Mouse (Mus musculus) hindbrain, embryonic 14.5 days (tissue): ENCODE results near the gene Nhsl1. TPM values are rescaled to one million over a fixed set of nuclear protein-coding genes. Genes with fewer than 3 reads are reported as not detected.

Experiments used
- ATAC-seq: fragments of 200-750 bp; cut with Nextera tagmentation; 2 replicates; pipeline ENCODE4 v1.8.0; 2017; ENCODE audit warnings: moderate number of reproducible peaks, mild to moderate bottlenecking, moderate TSS enrichment, moderate library complexity; ENCODE audit not compliant: low FRiP score
- DNase-seq: peaks from one replicate; pipeline ENCODE4 v3.0.0-alpha.2; 2015; ENCODE audit warnings: low spot score
- H3K27ac ChIP-seq: fragments of 300-500 bp; sonication (generic); 2 replicates; pipeline ENCODE4 v1.5.1; 2014; ENCODE audit warnings: mild to moderate bottlenecking, moderate library complexity
- H3K27me3 ChIP-seq: fragments of 300-500 bp; sonication (generic); 2 replicates; pipeline ENCODE4 v1.6.1; 2014; ENCODE audit warnings: mild to moderate bottlenecking, low read length, mixed read lengths; ENCODE audit not compliant: control insufficient read depth, insufficient read depth
- H3K36me3 ChIP-seq: fragments of 300-500 bp; sonication (generic); replicated peaks from 2 replicates; pipeline ENCODE4 v1.6.1; 2014; ENCODE audit not compliant: control insufficient read depth, insufficient read depth
- H3K4me1 ChIP-seq: fragments of 300-500 bp; sonication (generic); replicated peaks from 2 replicates; pipeline ENCODE4 v1.6.1; 2014; ENCODE audit warnings: antibody characterized with exemption, low read length, mixed read lengths; ENCODE audit not compliant: control insufficient read depth, insufficient read depth
- H3K4me2 ChIP-seq: fragments of 300-500 bp; sonication (generic); replicated peaks from 2 replicates; pipeline ENCODE4 v1.6.1; 2014; ENCODE audit warnings: mild to moderate bottlenecking, moderate library complexity
- H3K4me3 ChIP-seq: fragments of 300-500 bp; sonication (generic); replicated peaks from 2 replicates; pipeline ENCODE4 v1.5.1; 2014; ENCODE audit warnings: mild to moderate bottlenecking, low read length
- H3K9ac ChIP-seq: fragments of 300-500 bp; sonication (generic); 2 replicates; pipeline ENCODE4 v1.6.1; 2014
- H3K9me3 ChIP-seq: fragments of 300-500 bp; sonication (generic); 2 replicates; pipeline ENCODE4 v1.6.1; 2016; ENCODE audit warnings: low read length; ENCODE audit not compliant: control insufficient read depth
- WGBS: fragments of 180-500 bp; shearing (Covaris S2); extraction: QIAGEN DNeasy Blood & Tissue Kit; methylation state at CpG from one replicate; pipeline ENCODE4 v1.1.7; 2014; 5-methylcytosine and 5-hydroxymethylcytosine counted together
- polyA plus RNA-seq: library from polyadenylated mRNA; unstranded; fragments of >200 nt; fragmentation: Nextera tagmentation; extraction: Ambion mirVana; gene quantifications from 2 replicates; pipeline ENCODE4 v1.2.1, GENCODE M21; 2014

Nhsl1 gene
- polyA plus RNA-seq, 1 experiment from 2014 or later: 17.8 TPM

DNA sequence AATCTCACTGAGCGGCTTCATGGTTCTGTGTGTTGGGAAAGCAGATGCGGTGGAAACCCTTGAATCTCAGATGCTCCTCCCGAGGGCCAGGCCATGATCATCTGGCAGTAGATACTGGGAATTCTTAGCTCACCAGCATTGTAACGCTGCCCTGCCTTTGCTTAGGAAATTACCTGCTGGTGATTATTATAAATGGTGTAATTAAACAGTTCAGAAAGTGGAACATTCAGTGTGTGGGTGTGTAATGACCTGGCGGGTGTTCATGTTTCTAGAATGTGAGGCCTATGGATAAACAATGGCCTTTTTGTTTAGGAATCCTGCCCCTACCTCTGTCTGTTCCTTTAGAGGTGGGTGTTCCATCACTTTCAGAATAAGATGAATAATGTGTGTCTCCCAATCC lies 39.7 kb downstream of the Nhsl1 start:
- no peak for DNase-seq
- H3K27ac ChIP-seq: peak overlapping the region; percentile 21; the same call in 1 of the 2 replicates
- H3K4me3 ChIP-seq: no peak overlapping the region
- H3K9me3 ChIP-seq: no peaks in the 10 kb centered on the region
- no peak overlapping the region for H3K9ac ChIP-seq
- no peak overlapping the region for H3K4me2 ChIP-seq
- H3K36me3 ChIP-seq: no peaks in the 10 kb centered on the region
- no peaks in the 10 kb centered on the region for H3K27me3 ChIP-seq
- WGBS: 69% methylated on average over 5 of the region's 5 CpGs
- H3K4me1 ChIP-seq: peaks cover 17% of the 10 kb centered on the region
- no peak for ATAC-seq

DNA sequence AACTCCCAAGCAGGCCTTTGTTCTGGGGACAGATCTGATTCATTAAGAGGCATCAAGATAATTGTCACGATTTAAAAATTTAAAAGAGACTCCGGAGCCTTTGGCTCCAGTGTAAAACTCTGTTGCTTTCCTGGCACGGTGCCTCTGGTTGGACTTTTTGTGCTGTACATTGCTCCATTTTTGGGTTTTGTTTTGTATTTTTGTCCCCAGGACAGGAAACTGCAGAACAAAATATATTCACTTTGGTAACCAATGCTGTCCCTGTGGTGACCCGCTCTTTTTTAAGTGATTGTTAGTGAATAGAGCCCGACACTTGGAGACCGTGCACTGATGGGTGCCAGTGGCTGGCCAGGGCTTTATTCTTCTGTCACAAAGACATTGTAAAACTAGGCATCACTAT lies 41.4 kb downstream of the Nhsl1 start:
- Histone ChIP-seq H3K4me1 (peaks cover 3% of the 10 kb centered on the region; the same call in 1 of the 2 replicates), H3K9me3 (no peaks in the 10 kb centered on the region), H3K9ac (no peak overlapping the region), H3K27me3 (no peaks in the 10 kb centered on the region), H3K27ac (0 out of 2 replicates have a peak overlapping the region, but pooled peaks have one; percentile 9), H3K36me3 (no peaks in the 10 kb centered on the region), H3K4me2 (no peak overlapping the region; the same call in 1 of the 2 replicates), H3K4me3 (no peak overlapping the region)
- ATAC-seq (peak; percentile 73; the same call in 1 of the 2 replicates), DNase-seq (no peak)
- 59% methylated on average over 6 of the region's 6 CpGs for WGBS

DNA sequence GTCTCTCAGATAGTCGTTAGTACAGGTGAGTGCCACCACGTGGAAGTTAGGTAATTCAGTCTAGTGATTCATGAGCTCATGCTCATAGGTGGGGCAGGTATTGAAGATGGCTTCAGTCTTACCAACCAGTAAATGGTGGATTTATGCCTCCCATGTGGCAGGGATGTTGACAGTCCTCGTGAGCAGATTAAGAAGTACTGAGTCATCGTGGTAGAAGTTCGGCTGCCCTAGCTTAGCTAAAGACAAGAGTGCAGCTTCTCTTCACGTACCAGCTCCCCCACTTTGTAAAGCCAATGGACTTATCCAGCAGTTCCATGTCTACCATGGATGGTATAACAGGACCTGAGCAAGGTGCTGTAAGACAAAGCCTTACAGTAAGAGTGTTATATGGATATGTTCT lies 46.6 kb downstream of the Nhsl1 start:
- H3K27ac ChIP-seq: no peak overlapping the region
- WGBS: 92% methylated on average over 6 of the region's 6 CpGs
- ATAC-seq (no peak), DNase-seq (no peak)
- H3K9me3 ChIP-seq: no peaks in the 10 kb centered on the region
- H3K4me1 ChIP-seq: 0 out of 2 replicates have a peak, but pooled peaks cover 6% of the 10 kb centered on the region
- H3K4me3 ChIP-seq: no peak overlapping the region
- H3K36me3 ChIP-seq: no peaks in the 10 kb centered on the region
- H3K4me2 ChIP-seq: no peak overlapping the region
- H3K9ac ChIP-seq: no peak overlapping the region
- H3K27me3 ChIP-seq: no peaks in the 10 kb centered on the region

DNA sequence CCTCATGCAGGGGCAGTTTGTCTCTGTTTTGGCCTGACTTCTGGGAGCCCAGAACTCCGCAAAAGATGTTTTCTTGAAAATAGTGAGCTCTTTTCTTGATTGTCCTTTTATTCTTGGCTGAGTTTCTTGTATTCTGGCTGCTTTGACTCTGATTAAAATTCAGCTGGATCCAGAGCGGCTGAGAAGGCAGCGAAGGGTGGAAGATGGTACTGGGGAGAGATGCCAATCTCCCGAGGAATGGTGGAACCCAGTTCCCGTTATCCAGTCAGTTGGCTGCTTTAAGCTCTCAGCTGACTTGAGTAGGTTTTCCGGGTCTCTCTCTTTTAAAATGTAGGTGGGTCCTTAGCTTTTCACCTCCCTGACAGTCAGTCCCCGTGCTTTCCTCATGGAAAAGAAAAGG lies 47.9 kb downstream of the Nhsl1 start:
- no peak overlapping the region for H3K9ac ChIP-seq
- WGBS: 52% methylated on average over 7 of the region's 7 CpGs
- no peaks in the 10 kb centered on the region for H3K9me3 ChIP-seq
- H3K36me3 ChIP-seq: no peaks in the 10 kb centered on the region
- no peak overlapping the region for H3K27ac ChIP-seq
- ATAC-seq (no peak), DNase-seq (no peak)
- no peak overlapping the region for H3K4me2 ChIP-seq
- H3K27me3 ChIP-seq: no peaks in the 10 kb centered on the region
- no peak overlapping the region for H3K4me3 ChIP-seq
- peaks cover 11% of the 10 kb centered on the region; the same call in 1 of the 2 replicates for H3K4me1 ChIP-seq

DNA sequence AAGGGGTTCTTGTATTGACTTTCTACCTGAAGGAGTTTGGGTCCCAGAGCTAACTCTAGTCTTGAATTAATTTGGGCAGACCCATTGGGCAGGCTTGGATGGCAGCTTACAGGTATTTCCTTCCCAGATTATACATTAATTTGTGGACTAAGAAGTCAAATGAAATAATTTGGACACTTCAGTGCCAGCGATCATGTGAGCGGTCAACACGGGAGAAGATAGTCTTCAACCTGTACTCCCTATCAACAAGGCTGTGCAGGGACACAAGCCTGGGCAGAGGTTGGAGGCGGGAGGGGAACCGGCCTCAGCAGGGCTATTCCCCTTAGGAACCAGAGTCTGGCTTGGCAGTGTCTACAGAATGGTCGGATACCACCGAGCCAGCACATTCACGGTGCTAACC lies 49.3 kb downstream of the Nhsl1 start:
- no peaks in the 10 kb centered on the region for H3K36me3 ChIP-seq

DNA sequence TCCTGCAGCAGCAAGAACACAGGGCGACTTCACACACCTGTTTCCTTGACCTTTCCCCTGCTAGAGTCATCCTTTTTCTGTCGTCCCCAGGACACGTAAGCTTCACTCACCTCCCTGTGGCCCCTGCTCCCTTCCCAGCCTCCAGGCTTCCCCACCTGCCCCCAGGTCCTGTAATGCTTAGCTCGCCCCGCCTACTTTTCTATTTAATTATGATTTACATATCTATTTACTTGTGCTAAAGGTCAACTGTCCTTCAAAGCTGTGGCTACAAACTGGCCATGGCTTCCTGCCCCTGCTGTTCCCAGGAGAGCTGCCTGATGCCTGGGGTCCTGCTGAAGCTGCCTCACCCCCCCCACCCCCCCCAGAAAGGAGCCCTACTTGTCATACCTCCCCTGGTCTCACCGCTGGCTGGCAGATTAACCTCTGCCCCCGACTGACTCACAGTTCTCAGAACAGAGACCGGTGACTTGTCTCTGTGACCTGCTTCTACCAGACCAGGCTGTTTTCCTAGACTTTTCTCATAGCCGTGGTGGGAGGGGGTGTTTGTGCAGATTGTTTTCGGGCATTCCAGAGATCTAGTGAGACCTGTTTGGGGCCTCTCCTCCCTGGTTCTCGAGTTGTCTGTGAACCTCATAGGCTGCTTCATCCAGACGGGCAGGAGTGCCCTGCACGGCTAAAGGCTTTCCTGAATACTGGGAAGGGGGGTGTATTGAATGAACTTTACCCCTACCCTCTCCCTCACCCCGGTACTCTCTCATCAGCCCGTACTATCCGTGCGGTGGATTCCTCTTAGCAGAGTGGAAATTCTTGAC lies 51.9 kb downstream of the Nhsl1 start:
- no peaks in the 10 kb centered on the region for H3K36me3 ChIP-seq
- DNase-seq (no peak), ATAC-seq (no peak)
- H3K27me3 ChIP-seq: no peaks in the 10 kb centered on the region
- H3K4me2 ChIP-seq: no peak overlapping the region
- H3K9me3 ChIP-seq: no peaks in the 10 kb centered on the region
- WGBS: 29% methylated on average over 17 of the region's 17 CpGs
- H3K27ac ChIP-seq: no peak overlapping the region
- peak overlapping the region; percentile 28; the same call in 1 of the 2 replicates for H3K9ac ChIP-seq
- H3K4me3 ChIP-seq: no peak overlapping the region
- peaks cover 21% of the 10 kb centered on the region; the same call in 1 of the 2 replicates for H3K4me1 ChIP-seq

More for the DNA sequence above, 49.3 kb downstream of the Nhsl1 start:
- no peaks in the 10 kb centered on the region for H3K27me3 ChIP-seq
- H3K4me1 ChIP-seq: peaks cover 18% of the 10 kb centered on the region; the same call in 1 of the 2 replicates
- no peak overlapping the region for H3K4me2 ChIP-seq
- ATAC-seq (no peak), DNase-seq (no peak)
- no peak overlapping the region for H3K4me3 ChIP-seq
- H3K27ac ChIP-seq: no peak overlapping the region
- H3K9me3 ChIP-seq: no peaks in the 10 kb centered on the region
- 96% methylated on average over 8 of the region's 8 CpGs for WGBS
- H3K9ac ChIP-seq: no peak overlapping the region

DNA sequence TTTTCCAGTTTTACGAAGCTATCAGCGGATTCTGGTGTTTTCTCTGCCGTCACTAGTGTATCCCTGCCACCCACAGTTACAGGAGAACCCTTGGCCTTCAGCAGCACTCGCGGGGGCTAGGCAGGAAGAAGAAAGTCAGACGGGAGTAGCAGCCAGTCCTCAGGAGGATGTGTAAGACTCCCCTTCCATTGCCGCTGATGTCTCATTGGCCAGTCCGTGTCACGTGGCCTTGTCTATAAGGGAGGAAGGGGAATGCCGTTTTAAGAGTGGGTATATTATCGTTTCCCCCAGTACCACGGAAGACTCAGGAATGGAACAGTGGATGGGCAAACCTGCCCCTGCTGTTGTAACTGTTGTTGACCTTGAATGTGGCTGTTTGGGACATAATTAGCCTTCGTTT lies 53.1 kb downstream of the Nhsl1 start:
- H3K27me3 ChIP-seq: no peaks in the 10 kb centered on the region
- peak overlapping the region; percentile 7; the same call in 1 of the 2 replicates for H3K9ac ChIP-seq
- ATAC-seq (peak; percentile 78), DNase-seq (no peak)
- H3K9me3 ChIP-seq: no peaks in the 10 kb centered on the region
- peak overlapping the region; percentile 42 for H3K4me2 ChIP-seq
- peak overlapping the region; percentile 18 for H3K4me3 ChIP-seq
- H3K4me1 ChIP-seq: peaks cover 21% of the 10 kb centered on the region; the same call in 1 of the 2 replicates
- no peak overlapping the region for H3K27ac ChIP-seq
- WGBS: 43% methylated on average over 13 of the region's 13 CpGs
- no peaks in the 10 kb centered on the region for H3K36me3 ChIP-seq

DNA sequence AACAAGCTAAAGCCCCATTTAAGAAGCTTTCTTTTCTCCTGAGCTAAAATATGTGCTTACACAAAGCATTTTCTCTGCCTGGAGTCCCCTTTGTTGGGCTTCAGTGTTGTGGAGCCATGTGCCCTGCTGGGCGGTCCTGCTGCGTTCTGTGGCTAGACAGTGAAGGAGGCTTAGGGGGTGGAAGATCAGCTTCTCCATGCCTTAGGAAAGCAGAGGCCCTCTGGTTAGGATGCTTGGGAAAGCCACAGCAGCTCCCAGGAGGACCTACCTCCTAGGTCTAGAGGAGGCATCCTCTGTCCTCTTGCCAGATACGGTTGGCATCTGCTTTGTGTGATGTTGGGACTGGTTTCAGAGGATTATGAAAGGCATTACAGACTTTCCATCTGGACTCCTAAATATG lies 56.5 kb downstream of the Nhsl1 start:
- no peak overlapping the region for H3K4me3 ChIP-seq
- ATAC-seq (peak; percentile 53), DNase-seq (no peak)
- peak overlapping the region; percentile 71 for H3K27ac ChIP-seq
- WGBS: 10% methylated on average over 3 of the region's 3 CpGs
- H3K27me3 ChIP-seq: no peaks in the 10 kb centered on the region
- H3K9ac ChIP-seq: no peak overlapping the region
- H3K9me3 ChIP-seq: no peaks in the 10 kb centered on the region
- no peak overlapping the region for H3K4me2 ChIP-seq
- peaks cover 16% of the 10 kb centered on the region; the same call in 1 of the 2 replicates for H3K4me1 ChIP-seq
- no peaks in the 10 kb centered on the region for H3K36me3 ChIP-seq

DNA sequence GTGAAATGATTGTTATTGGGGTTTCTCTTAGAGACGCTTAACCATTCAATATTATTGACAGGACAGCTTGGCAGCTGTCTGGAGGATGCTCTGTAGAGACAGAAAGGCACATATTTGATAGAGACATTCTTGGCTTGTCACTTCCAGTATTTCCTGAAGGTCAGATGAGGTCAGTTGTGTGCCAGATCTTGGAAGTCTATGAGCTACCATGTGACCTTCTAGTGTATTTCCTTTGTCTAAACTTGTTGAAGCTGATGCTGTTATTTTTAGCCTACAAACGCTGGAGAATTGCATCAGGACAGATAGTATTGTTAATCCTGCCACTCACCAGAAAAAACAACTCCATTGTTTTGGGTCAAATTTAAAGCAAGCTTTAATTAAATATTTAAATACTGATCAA lies 66.0 kb downstream of the Nhsl1 start:
- H3K4me1 ChIP-seq: no peaks in the 10 kb centered on the region
- no peaks in the 10 kb centered on the region for H3K9me3 ChIP-seq
- no peak for DNase-seq
- H3K27me3 ChIP-seq: no peaks in the 10 kb centered on the region
- H3K27ac ChIP-seq: no peak overlapping the region
- no peak overlapping the region for H3K4me2 ChIP-seq
- ATAC-seq: no peak
- WGBS: 73% methylated on average over 2 of the region's 2 CpGs
- H3K9ac ChIP-seq: no peak overlapping the region
- H3K4me3 ChIP-seq: no peak overlapping the region
- no peaks in the 10 kb centered on the region for H3K36me3 ChIP-seq
